ENCODE assay signal across 25 mouse cellular contexts in genomic region chr2:12229721-12230120, GRCm38 (mm10).
A peak's percentile ranks its signal among the peaks of the same experiment; 100 is the strongest.
DNase-seq lines count a peak whose midpoint lies in the region; ATAC-seq and TF ChIP-seq lines count a peak whose summit lies in the region.
"Had no signal": no experiment of that assay in that cellular context is flagged by ENCODE, and none has a peak within 500 bp of the region (broad histone marks: within the 10 kb centered on the region; RNA-seq: fewer than 3 reads in every experiment).

No protein-coding gene starts in this region.

- no peaks in the 10 kb centered on the region for H3K9me3 ChIP-seq in lung, postnatal 0 days (ENCODE audit: low read length)
- H3K9me3 ChIP-seq: forebrain, embryonic 12.5 days; forebrain, embryonic 15.5 days; heart, embryonic 10.5 days; heart, embryonic 13.5 days had no signal

- peak; percentile 14 for DNase-seq in adrenal gland, postnatal 10 days
- DNase-seq in adrenal gland, adult 8-10 months, result no peak
- peak; percentile 15 for DNase-seq in lung, postnatal 0 days (ENCODE audit: low spot score)
- no peak for DNase-seq in lung, adult 18-20 months
- DNase-seq in fat pad, adult 2 months (ENCODE audit: extremely low read depth, low read depth, low spot score), result peak; percentile 90
- DNase-seq in thymus, postnatal 25 days, result no peak
- no peak for DNase-seq in kidney, postnatal 4 days
- DNase-seq: cerebellum, adult 18-20 months; cerebellum, adult 9-10 months; cerebellum, postnatal 14 days; gastrocnemius, postnatal 25 days; heart, adult 2 months; heart, postnatal 14 days; heart, postnatal 4 days; kidney, adult 18-20 months had no signal

- no peaks in the 10 kb centered on the region for H3K36me3 ChIP-seq in lung, postnatal 0 days (ENCODE audit: insufficient read depth, low read length)
- H3K36me3 ChIP-seq: forebrain, embryonic 12.5 days; forebrain, embryonic 15.5 days; heart, embryonic 10.5 days; heart, embryonic 13.5 days had no signal

- no peaks in the 10 kb centered on the region for H3K27me3 ChIP-seq in lung, postnatal 0 days (replicated peaks; ENCODE audit: insufficient read depth, low read length)
- H3K27me3 ChIP-seq: forebrain, embryonic 12.5 days; forebrain, embryonic 15.5 days; heart, embryonic 13.5 days had no signal

- no peak overlapping the region for H3K27ac ChIP-seq in lung, postnatal 0 days (ENCODE audit: low read length)
- H3K27ac ChIP-seq: forebrain, embryonic 12.5 days; forebrain, embryonic 15.5 days; heart, adult 2 months; heart, embryonic 10.5 days; heart, embryonic 13.5 days; hindbrain, embryonic 14.5 days; hindbrain, postnatal 0 days had no signal

- WGBS in lung, postnatal 0 days, result 60% methylated on average over 2 of the region's 2 CpGs

- H3K4me2 ChIP-seq in lung, postnatal 0 days (replicated peaks; ENCODE audit: low read depth, low read length), result no peak overlapping the region
- H3K4me2 ChIP-seq: forebrain, embryonic 12.5 days; forebrain, embryonic 15.5 days; heart, embryonic 13.5 days; hindbrain, embryonic 14.5 days had no signal

- H3K4me3 ChIP-seq in lung, postnatal 0 days (ENCODE audit: low read depth, low read length), result no peak overlapping the region
- H3K4me3 ChIP-seq: forebrain, embryonic 12.5 days; forebrain, embryonic 15.5 days; heart, adult 2 months; heart, embryonic 10.5 days; heart, embryonic 13.5 days had no signal

- H3K9ac ChIP-seq in lung, postnatal 0 days (replicated peaks; ENCODE audit: low read depth), result no peak overlapping the region
- H3K9ac ChIP-seq: forebrain, embryonic 12.5 days; forebrain, embryonic 15.5 days; heart, embryonic 13.5 days; hindbrain, embryonic 14.5 days had no signal

- TF ChIP-seq CTCF in lung, postnatal 0 days (IDR thresholded peaks at IDR 0.05), result no peak

- no peak for ATAC-seq in lung, postnatal 0 days
- ATAC-seq: CD4-positive, CD25-positive, alpha-beta regulatory T cell, adult 4 months; forebrain, embryonic 15.5 days; hindbrain, postnatal 0 days; inflammation-experienced regulatory T-cells, adult 6 months; intestine, embryonic 16.5 days; Patski had no signal

- no peaks in the 10 kb centered on the region for H3K4me1 ChIP-seq in lung, postnatal 0 days (ENCODE audit: insufficient read depth, low read depth, low read length)
- H3K4me1 ChIP-seq: forebrain, embryonic 12.5 days; forebrain, embryonic 15.5 days had no signal

- no peak for TF ChIP-seq EP300 in lung, postnatal 0 days (IDR thresholded peaks at IDR 0.05)

Comparison
In these comparisons a context has a peak if more than half of its experiments do, and no peak if none do; other contexts are left out.
1. DNase-seq: peak in adrenal gland, postnatal 10 days (single experiment), lung, postnatal 0 days (single experiment) and fat pad, adult 2 months (single experiment); none in adrenal gland, adult 8-10 months (single experiment), lung, adult 18-20 months (0 of 2), thymus, postnatal 25 days (single experiment) and kidney, postnatal 4 days (0 of 2).